Mouse (Mus musculus) forebrain, embryonic 16.5 days (tissue): Measurements from ENCODE around the gene Arvcf. TPM values are rescaled to one million over a fixed set of nuclear protein-coding genes. Genes with fewer than 3 reads are reported as not detected.

Experiments used
- ATAC-seq: fragments of 200-750 bp; cut with Nextera tagmentation; 2 replicates; pipeline ENCODE4 v1.8.0; 2017; ENCODE audit warnings: mild to moderate bottlenecking, moderate library complexity
- H3K27ac ChIP-seq: fragments of 300-500 bp; sonication (generic); 2 replicates; pipeline ENCODE4 v1.5.1; 2014; ENCODE audit warnings: low read length, control low read depth
- H3K27me3 ChIP-seq: fragments of 300-500 bp; sonication (generic); replicated peaks from 2 replicates; pipeline ENCODE4 v1.6.1; 2014; ENCODE audit warnings: low read length; ENCODE audit not compliant: control insufficient read depth, insufficient read depth
- H3K36me3 ChIP-seq: fragments of 300-500 bp; sonication (generic); 2 replicates; pipeline ENCODE4 v1.6.1; 2014; ENCODE audit not compliant: control insufficient read depth, insufficient read depth
- H3K4me1 ChIP-seq: fragments of 300-500 bp; sonication (generic); replicated peaks from 2 replicates; pipeline ENCODE4 v1.6.1; 2014; ENCODE audit warnings: low read length; ENCODE audit not compliant: control insufficient read depth, insufficient read depth
- H3K4me2 ChIP-seq: fragments of 300-500 bp; sonication (generic); 2 replicates; pipeline ENCODE4 v1.6.1; 2014; ENCODE audit warnings: mild to moderate bottlenecking, low read length, control low read depth
- H3K4me3 ChIP-seq: fragments of 300-500 bp; sonication (generic); replicated peaks from 2 replicates; pipeline ENCODE4 v1.5.1; 2014; ENCODE audit warnings: mild to moderate bottlenecking, low read length, control low read depth
- H3K9ac ChIP-seq: fragments of 300-500 bp; sonication (generic); replicated peaks from 2 replicates; pipeline ENCODE4 v1.6.1; 2014; ENCODE audit warnings: low read depth, low read length, control low read depth
- H3K9me3 ChIP-seq: fragments of 300-500 bp; sonication (generic); 2 replicates; pipeline ENCODE4 v1.6.1; 2016; ENCODE audit warnings: low read length; ENCODE audit not compliant: control insufficient read depth
- WGBS: fragments of 180-500 bp; shearing (Covaris S2); extraction: QIAGEN DNeasy Blood & Tissue Kit; methylation state at CpG from one replicate; pipeline ENCODE4 v1.1.7; 2014; 5-methylcytosine and 5-hydroxymethylcytosine counted together
- polyA plus RNA-seq: library from polyadenylated mRNA; unstranded; fragments of >200 nt; fragmentation: Nextera tagmentation; extraction: Ambion mirVana; gene quantifications from 2 replicates; pipeline ENCODE4 v1.2.1, GENCODE M21; 2015

The Arvcf gene
- polyA plus RNA-seq, 1 experiment from 2014 or later = 67.8 TPM

DNA sequence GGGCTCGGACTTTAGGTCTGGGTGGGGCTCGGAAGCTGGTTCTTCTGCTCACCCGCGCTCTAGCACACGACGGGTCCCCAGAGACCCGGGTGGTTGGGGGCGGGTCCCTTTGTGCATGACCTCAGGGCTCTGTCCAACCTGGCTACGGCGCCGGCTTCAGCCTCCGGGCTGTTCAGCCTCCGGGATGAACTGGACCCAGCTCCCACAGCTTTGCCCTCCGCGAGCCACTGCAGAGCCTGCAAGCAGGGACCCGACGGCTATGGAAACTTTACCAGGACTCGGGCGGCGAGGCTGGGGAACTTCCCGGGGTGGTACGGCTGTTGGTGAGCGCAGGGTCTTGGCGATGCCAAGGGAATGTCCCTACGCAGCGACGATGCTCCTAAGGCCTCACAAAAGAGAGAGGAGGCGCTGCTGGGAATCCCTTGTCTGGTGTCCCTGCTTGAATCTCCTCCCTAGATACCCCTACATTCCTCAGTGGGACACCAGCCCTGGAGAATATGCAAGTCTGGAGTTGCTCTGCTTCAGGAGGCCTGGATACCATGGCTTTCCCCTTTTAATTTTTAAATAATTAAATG is 706 bp downstream of the Arvcf start:
- no peaks in the 10 kb centered on the region for H3K27me3 ChIP-seq
- 1% methylated on average over 28 of the region's 28 CpGs for WGBS
- H3K36me3 ChIP-seq = no peaks in the 10 kb centered on the region
- peak overlapping the region; percentile 99 for H3K4me3 ChIP-seq
- no peak for ATAC-seq
- H3K9ac ChIP-seq = peak overlapping the region; percentile 95
- no peak overlapping the region for H3K27ac ChIP-seq
- peak overlapping the region; percentile 65 for H3K4me2 ChIP-seq
- no peaks in the 10 kb centered on the region for H3K9me3 ChIP-seq
- peaks cover 36% of the 10 kb centered on the region for H3K4me1 ChIP-seq

DNA sequence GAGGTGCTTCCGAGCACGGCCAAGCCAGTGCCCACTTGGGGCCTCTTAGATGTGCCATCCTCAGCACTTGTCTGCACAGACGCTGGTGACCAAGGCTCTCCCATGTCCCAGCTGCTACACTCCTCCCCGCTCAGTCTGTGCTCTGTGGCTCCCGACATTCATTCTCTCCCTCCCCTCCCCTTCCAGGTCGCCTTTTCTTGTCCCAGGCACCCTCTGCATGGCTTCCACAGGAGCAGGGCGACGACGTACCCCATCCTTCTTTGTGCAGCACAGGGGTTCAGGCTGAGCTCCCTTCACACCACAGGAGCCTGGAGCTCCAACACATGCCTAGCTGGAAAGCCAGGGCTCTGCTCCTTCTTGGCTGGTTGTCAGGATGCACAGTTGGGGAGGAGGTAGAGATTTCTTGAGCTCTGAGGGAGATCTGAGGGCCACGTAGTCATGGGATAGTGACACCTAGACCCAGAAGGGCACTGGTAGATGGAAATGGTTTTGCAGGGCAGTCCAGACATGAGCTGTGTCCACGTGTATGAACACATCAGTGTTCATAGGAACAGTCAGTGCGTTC is 1.9 kb downstream of the Arvcf start:
- no peaks in the 10 kb centered on the region for H3K9me3 ChIP-seq
- H3K4me3 ChIP-seq = no peak overlapping the region
- WGBS = 68% methylated on average over 12 of the region's 12 CpGs
- H3K4me1 ChIP-seq = peaks cover 31% of the 10 kb centered on the region
- peak overlapping the region; percentile 65 for H3K4me2 ChIP-seq
- ATAC-seq = no peak
- H3K27me3 ChIP-seq = no peaks in the 10 kb centered on the region
- no peak overlapping the region for H3K9ac ChIP-seq
- H3K27ac ChIP-seq = no peak overlapping the region
- no peaks in the 10 kb centered on the region for H3K36me3 ChIP-seq

DNA sequence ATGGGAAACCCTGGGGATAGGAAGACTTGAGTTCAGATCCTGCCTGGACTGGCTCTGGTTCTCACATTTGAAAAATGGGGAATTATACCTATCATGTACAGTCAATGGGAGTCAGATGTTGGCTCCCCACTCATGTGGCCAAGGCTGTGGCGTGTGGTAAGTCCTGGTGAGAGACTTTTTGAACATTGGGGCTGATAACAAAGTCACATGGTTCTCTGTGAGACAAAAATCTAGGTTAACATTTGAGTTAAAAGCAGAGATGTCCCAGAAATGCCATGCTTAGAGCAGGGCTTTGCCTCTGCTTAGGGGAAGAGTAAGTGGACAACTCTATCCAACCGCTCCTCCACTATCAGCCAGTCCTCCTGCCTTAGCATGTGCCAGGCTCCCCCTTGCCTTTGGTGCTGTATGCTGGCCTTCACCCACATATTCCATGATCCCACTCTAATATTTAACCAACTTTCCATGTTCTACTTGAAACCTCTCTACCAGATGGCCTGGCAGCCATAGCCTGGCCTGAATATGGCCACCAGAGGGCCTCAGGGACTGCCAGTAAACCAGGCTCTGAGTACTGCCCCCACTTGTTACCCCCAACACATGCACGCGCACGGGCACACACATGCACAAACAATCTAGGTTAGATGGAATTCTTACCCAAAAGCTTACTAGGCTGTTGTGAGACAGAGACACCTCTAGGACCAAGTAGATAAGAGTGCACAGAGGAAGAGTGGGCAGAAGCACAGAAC is 3.5 kb downstream of the Arvcf start:
- no peak for ATAC-seq
- H3K4me3 ChIP-seq = no peak overlapping the region

DNA sequence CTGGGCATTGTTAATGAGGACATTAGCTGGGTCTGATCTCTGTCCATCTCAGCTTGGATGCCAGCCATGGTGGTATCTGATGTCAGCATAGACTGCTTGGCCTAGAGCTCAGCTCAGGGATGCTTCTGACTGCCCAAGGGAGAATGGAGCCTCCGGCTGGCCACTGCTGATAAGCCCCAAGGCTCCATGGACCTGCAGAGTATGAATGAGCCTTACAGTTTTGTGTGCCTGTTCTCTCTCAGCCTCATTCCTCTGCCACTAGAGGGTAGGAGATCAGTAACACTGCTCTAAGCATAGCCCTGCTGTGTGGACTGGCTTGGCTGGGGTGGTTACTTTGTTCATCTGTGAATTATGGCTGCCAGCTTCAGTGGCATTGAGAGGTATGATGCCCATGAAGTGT is 5.1 kb downstream of the Arvcf start:
- Histone ChIP-seq H3K36me3 (no peaks in the 10 kb centered on the region), H3K4me2 (no peak overlapping the region), H3K27ac (no peak overlapping the region), H3K4me1 (peaks cover 19% of the 10 kb centered on the region), H3K9ac (no peak overlapping the region), H3K4me3 (no peak overlapping the region), H3K27me3 (no peaks in the 10 kb centered on the region), H3K9me3 (no peaks in the 10 kb centered on the region)
- 79% methylated on average over 1 of the region's 1 CpGs for WGBS
- no peak for ATAC-seq

More for the DNA sequence above, 3.5 kb downstream of the Arvcf start:
- Histone ChIP-seq H3K36me3 (no peaks in the 10 kb centered on the region), H3K27me3 (no peaks in the 10 kb centered on the region), H3K9me3 (no peaks in the 10 kb centered on the region), H3K4me1 (peaks cover 26% of the 10 kb centered on the region), H3K27ac (no peak overlapping the region), H3K9ac (no peak overlapping the region), H3K4me2 (no peak overlapping the region)
- 46% methylated on average over 5 of the region's 5 CpGs for WGBS

DNA sequence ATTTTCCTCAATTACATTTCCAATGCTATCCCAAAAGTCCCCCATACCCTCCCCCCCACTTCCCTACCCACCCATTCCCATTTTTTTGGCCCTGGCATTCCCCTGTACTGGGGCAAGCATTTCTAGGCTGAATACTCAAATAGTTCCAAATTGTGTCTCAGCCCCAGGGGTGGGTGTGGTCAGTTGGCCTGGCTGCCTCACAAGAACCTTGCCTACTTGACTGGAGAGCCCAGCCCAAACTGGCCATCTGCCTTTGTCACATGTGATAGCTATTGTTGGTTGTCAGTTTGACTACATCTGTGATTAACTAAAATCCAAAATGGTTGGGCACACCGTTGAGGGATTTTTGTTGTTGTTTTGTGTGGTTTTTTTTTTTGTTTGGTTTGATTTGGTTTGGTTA is 9.0 kb downstream of the Arvcf start:
- Histone ChIP-seq H3K9ac (no peak overlapping the region), H3K4me1 (no peaks in the 10 kb centered on the region), H3K9me3 (no peaks in the 10 kb centered on the region), H3K36me3 (no peaks in the 10 kb centered on the region), H3K4me2 (no peak overlapping the region), H3K27ac (no peak overlapping the region), H3K4me3 (no peak overlapping the region), H3K27me3 (no peaks in the 10 kb centered on the region)
- no peak for ATAC-seq
- 94% methylated on average over 1 of the region's 1 CpGs for WGBS

DNA sequence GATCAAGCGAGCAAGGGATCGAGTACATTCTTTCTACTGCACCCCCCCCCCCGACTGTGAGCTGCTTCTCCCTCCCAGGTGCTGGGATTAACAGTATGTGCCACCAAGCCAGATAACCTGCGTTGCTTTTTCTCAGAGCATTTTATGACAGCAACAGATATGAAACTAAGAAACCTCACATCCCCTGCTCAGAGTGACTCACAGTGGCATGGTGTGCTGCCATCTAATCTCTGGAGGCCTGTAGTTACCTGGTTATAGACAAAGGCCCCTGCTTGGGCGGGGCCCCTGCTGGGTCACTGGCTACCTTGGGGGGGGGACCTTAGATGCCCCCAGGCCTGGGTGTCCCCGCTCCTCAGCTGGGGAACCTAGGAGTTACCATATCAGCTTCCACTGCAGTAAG is 10.0 kb downstream of the Arvcf start:
- Histone ChIP-seq H3K27ac (no peak overlapping the region), H3K4me3 (no peak overlapping the region), H3K9me3 (no peaks in the 10 kb centered on the region), H3K4me2 (no peak overlapping the region), H3K36me3 (no peaks in the 10 kb centered on the region), H3K9ac (no peak overlapping the region), H3K27me3 (no peaks in the 10 kb centered on the region), H3K4me1 (no peaks in the 10 kb centered on the region)
- no peak for ATAC-seq
- WGBS = 91% methylated on average over 6 of the region's 6 CpGs

DNA sequence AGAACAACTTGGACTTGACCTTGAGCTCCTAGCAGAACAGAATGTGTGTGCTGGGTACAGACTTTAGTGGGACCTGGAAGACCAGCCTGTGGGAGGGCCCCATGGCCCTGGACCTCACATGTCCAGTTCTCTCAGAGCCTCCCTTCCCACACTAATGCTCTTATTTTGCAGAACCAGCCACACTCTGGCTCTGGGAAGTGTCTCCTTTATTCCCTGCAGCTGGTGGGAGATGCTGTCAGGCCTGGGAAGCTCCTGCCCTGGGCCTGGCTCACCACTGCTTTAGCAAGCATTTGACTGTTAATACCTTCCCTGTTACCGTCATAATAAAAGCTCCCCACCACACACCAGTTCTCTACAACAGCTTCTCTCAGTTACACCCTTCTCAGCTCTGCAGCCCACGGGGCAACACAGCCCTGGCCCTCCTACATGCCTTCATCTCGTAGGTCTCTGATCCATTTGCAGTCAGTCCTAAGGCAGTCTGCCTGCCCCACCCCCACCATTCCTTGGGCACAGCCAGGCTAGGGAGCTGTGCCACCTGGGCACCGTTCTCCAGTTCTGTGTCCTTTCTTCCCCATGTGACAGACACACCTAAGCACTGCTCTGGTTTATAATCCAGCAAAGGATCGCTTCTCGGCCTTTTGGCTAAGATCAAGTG is 12.3 kb downstream of the Arvcf start:
- WGBS = 72% methylated on average over 6 of the region's 6 CpGs
- no peak for ATAC-seq
- Histone ChIP-seq H3K4me2 (no peak overlapping the region), H3K9me3 (no peaks in the 10 kb centered on the region), H3K4me3 (no peak overlapping the region), H3K36me3 (no peaks in the 10 kb centered on the region; the same call in 1 of the 2 replicates), H3K27ac (no peak overlapping the region), H3K27me3 (no peaks in the 10 kb centered on the region), H3K4me1 (no peaks in the 10 kb centered on the region), H3K9ac (no peak overlapping the region)

DNA sequence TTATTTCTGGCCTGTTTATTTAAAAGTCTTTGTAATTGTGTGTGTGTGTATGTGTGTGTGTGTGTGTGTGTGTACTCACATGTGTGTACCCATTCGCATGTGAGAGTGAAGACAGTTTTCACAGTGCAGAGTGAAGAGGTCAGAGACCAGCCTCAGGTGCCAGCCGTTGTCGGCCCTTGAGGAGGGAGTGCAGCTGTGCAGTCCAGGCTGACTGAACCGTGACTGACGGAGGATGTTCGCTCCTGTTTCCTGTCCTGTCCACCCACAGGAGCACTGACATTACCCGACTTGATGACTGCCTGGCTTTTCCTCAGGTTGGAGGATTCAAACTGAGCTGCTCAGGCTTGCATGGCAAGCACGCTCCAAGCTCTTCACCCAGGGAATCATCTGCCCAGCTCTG is 15.0 kb downstream of the Arvcf start:
- no peaks in the 10 kb centered on the region for H3K9me3 ChIP-seq
- no peak overlapping the region for H3K9ac ChIP-seq
- 93% methylated on average over 8 of the region's 8 CpGs for WGBS
- ATAC-seq = no peak
- no peaks in the 10 kb centered on the region for H3K4me1 ChIP-seq
- H3K4me2 ChIP-seq = no peak overlapping the region
- no peaks in the 10 kb centered on the region for H3K27me3 ChIP-seq
- H3K27ac ChIP-seq = no peak overlapping the region
- no peak overlapping the region for H3K4me3 ChIP-seq
- H3K36me3 ChIP-seq = no peaks in the 10 kb centered on the region; the same call in 1 of the 2 replicates

DNA sequence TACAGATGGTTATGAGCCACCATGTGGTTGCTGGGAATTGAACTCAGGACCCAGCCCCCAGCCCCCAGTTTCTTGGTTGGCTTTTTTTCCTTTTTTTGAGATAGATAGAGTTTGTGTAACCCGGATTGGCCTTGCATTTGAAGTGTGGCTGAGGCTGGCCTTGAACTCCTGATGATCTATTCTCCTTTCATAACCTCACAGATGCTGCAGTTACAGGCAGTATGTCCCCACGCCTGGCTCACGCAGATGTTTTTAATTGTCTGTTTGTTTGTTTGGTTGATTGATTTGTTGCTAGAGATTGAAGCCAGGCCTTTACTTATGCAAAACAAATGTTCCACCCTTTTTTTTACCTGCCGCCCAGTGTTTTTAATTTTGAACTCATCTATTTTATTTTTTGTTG is 18.9 kb downstream of the Arvcf start:
- 93% methylated on average over 4 of the region's 4 CpGs for WGBS
- Histone ChIP-seq H3K9ac (no peak overlapping the region), H3K27ac (no peak overlapping the region), H3K36me3 (no peaks in the 10 kb centered on the region; the same call in 1 of the 2 replicates), H3K9me3 (no peaks in the 10 kb centered on the region), H3K27me3 (no peaks in the 10 kb centered on the region), H3K4me3 (no peak overlapping the region), H3K4me1 (no peaks in the 10 kb centered on the region), H3K4me2 (no peak overlapping the region)
- no peak for ATAC-seq
